Mouse (Mus musculus): Measurements from ENCODE around the gene Rbp1.

The Rbp1 gene

DNA sequence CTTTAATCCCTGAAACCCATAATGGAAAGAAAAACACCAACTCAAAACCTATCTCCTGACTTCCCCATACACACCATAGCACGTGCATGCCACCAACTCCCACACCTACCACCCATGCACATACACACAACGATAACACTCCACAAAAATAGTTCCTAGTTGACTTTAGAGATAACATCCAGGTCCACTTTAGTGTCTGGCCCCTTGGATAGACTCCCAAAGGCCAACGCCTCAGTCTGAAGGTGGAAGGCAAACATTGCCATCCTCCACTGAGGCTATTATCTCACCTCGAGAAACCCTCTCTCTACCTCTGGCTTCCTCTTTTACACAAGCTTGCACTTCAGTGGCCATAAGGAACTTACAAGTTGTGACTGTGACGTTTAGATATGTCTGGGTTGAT is 69.5 kb downstream of the Rbp1 start:
- no peak for DNase-seq (ENCODE audit: low read depth, low spot score)

DNA sequence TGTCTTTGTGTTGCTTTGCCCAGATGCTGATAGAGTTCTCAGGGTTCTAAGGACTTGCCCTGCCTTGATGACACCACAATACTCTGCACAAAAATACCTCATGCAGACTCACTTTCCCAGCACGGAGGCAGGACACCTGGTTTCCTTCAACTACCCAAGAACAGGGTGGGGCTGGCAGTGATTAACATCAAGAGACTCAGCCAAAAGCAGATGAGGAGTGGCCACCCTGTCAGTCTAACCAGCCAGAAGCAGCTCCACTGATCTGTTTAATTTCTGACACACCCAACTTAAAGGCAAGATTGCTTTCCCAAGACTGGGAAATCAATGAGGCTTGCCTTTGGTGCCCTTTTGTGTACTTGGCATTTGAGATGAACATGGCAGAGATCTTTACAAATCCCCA is 70.1 kb downstream of the Rbp1 start:
- no peak for DNase-seq (ENCODE audit: low read depth, low spot score)
